Mouse (Mus musculus) ES-Bruce4 (cell line): ENCODE measurements around the gene Rccd1.

Experiments
- CTCF ChIP-seq: IDR thresholded peaks from one replicate; pipeline ENCODE4 v1.8.1; 2011; ENCODE audit warnings: low read depth, low read length
- POLR2A ChIP-seq: IDR thresholded peaks from one replicate; pipeline ENCODE4 v1.8.1; 2011; ENCODE audit warnings: low read length; ENCODE audit not compliant: insufficient read depth

DNA sequence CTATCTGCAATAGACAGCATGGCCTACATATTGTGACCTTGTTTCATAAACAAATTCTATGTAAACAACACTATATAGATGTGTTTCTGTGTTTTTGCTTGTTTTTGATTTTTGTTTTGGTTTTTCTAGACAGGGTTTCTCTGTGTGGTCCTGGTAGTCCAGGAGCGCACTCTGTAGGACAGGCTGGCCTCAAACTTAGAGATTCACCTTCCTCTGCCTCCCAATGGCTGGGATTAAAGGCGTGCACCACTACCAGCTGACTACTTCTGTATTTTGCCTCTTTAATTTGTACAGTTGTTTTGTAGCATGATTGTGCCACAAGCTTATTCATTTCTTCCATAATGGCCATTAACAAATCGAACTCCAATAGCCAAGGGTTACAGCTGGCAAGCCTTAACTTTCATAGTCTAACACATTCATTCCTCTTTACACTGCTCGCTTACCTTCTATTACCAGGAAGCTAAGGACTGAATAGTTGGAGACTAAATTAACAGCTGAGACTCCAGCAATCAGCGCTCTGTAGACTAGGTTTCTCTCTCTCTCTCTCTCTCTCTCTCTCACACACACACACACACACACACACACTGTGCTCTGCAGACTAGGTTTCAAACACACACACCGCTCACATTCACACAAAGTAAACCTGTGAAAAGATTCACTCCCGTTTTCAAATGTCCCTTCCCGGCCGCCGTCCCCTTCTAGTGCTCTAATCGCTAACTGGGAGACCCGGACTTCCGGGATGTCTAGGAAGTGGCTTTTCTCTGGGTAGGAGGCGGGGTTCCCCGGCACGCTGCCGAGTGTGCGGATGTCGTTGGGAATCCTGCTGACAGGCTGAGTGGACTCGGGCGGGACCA, 55.1 kb downstream of the Rccd1 start, which contains the start of gene Vps33b:
- no peak for TF ChIP-seq CTCF
- no peak for TF ChIP-seq POLR2A
